Mouse (Mus musculus) layer of hippocampus, postnatal 14 days (tissue): ENCODE measurements around the gene Pcbd2. TPM values are rescaled to one million over a fixed set of nuclear protein-coding genes. Genes with fewer than 3 reads are reported as not detected.
"Not testable (repeated sequence)": the region's sequence is repeated elsewhere in the genome, so short reads cannot be mapped to it uniquely, and the experiment has no call there.

Experiments used
- DNase-seq, 2 experiments: peaks; one replicate each; pipeline ENCODE4 v3.0.0; 2021 to 2022; ENCODE audit warnings: low spot score in 2 of 2, mixed read lengths in 1 of 2
- long read RNA-seq, 2 experiments: library from polyadenylated mRNA; stranded (forward); transcript quantifications; one replicate each; pipeline ENCODE4 v2.0.0; 2021
- total RNA-seq, 2 experiments: library from RNA; stranded (reverse); gene quantifications; 2 replicates each; pipeline ENCODE4 v1.2.3; 2021

Pcbd2 gene
- total RNA-seq = 10 to 100 TPM; 27.2 to 33.4 TPM
- long read RNA-seq, experiment 1, transcript Pcbd2-201 (4 exons, 544 nt) = major isoform, 9 of 14 reads
- long read RNA-seq, experiment 1, partial matches to known transcripts = 1 of 14 reads
- long read RNA-seq, experiment 1, other reads (novel, unspliced or antisense) = 4 of 14 reads
- long read RNA-seq, experiment 2, transcript Pcbd2-201 (4 exons, 544 nt) = major isoform, 20 of 44 reads
- long read RNA-seq, experiment 2, partial matches to known transcripts = 4 of 44 reads
- long read RNA-seq, experiment 2, other reads (novel, unspliced or antisense) = 20 of 44 reads

DNA sequence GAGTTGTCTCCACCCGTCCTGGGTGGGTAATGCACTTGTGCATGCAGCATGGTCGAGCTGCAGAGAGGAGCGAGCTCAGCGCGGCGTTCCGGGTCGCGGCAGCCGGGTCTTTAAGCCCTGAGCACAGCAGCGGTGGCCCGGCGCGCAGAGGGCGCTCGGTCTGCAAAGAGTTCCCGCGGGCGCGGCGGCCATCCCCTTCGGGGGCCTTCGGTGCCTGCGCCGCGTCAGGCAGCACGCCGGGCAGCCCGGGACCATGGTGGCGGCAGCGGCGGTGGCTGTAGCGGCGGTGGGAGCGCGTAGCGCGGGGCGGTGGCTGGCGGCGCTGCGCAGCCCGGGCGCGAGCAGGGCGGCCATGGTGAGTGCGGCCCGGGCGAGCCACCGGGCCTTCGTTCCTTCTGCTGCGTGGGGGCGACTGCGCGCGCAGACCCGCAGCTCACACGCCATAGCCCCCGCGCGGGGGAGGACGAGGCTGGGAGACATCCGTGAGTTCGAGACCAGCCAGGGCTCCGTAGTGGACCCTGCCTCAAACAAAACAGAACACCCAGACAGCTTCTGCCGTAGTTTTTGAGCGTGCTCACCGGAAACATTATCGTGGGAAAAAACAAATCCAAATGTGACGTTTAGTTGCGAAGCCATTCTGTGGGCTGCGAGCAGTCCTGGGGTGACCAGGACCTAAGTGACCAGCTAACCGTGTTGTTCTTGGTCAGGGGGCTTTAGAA, at the start of gene Pcbd2:
Gene Pcbd2, plus strand, starts transcription at position 249 of the 719 bp plus-strand sequence.
- DNase-seq = peak; percentile 82 to 87

DNA sequence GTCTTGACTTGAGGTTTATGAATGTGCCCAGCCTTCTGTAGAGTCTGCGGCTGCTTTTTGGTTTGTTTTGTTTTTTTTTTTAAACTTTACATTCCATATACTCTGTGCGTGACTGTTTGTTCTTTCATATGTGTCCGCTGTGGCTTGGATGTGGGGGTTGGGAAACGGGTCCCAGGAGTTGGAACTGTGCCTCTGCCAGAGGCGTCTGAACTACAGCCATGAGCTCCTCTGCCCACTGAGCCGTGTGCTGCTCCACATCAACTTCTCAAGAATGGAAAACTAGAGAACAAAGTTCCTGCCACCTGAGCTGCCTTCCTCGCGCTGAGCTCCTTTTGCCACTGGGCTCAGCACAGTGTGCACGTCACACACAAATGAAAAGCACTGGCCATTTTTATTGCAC, 45.0 kb upstream of the Pcbd2 start:
- no peak for DNase-seq

DNA sequence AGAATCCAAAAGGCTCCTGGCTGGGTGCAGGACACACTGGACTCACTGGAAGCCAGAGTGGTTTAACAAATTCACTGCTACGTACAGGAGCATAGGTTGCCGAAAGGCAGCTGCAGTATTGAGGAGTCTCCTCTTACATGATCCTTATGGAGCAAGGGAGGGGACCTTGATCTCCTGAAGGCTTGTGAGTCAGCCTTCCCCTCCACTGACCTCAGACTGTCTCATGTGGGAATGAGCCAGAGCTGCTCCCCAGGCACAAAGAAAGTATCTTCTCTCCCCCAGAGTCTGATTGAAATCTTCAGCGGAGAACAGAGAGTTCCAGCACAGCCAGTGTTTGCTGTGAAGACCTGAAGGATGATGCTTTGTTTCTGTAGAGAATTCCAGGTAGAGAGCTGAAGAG, 43.6 kb upstream of the Pcbd2 start:
- no peak for DNase-seq

DNA sequence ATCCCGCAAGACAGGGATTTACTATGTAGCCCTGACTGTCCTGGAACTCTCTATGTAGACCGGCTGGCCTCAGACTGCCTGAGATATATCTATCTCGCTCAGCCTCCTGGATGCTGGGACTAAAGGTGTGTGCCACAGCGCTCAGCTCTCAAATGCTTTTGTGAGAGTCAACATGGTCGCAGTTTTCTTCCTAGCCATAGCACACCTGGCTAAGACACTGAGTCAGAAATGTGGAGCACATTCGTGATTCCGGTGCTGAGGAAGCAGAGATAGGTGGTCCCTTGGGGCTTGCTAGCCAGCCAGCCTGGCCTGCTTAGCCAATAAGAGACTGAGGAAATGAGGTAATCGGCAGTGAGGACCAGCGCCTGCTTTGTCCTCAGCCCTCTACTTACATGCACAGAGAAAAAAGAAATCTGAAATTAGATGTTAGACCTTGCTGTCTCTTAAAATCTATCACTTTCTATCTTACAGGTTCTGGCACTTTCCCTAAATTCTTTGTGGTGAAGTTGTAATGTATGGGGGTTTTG, 41.0 kb upstream of the Pcbd2 start:
- DNase-seq = no peak

DNA sequence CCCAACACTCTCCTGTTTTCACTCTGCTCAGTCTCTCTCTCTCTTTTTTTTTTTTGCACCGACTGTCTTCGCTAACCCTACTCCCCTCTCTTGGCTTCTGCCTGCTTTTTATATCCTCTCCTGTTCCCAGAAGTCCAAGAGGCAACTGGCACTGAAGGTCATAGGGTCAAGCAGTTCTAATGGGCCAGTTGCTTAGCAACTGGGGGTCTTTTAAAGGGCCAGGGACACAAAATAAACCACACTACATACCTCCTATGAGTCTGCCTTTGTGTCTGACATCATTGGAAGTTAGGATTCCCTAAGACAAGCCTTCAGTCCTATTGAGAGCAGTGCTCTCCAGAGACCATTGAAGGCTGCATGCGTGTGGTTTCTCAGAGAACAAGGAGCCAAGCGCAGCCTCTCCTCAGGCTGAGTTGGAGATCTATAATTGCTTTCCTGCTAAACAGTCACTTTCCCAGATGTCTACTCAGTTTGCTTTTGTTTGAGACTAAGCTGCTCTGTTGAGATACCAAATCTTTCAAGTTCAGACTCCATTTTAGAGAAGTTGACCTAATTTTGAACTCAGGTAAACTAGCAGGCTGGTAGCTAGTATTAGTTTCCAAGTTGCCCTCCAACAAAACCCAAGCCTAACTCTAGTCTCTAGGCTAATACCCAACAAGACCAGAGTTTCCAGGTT, 39.1 kb upstream of the Pcbd2 start:
- no peak for DNase-seq

DNA sequence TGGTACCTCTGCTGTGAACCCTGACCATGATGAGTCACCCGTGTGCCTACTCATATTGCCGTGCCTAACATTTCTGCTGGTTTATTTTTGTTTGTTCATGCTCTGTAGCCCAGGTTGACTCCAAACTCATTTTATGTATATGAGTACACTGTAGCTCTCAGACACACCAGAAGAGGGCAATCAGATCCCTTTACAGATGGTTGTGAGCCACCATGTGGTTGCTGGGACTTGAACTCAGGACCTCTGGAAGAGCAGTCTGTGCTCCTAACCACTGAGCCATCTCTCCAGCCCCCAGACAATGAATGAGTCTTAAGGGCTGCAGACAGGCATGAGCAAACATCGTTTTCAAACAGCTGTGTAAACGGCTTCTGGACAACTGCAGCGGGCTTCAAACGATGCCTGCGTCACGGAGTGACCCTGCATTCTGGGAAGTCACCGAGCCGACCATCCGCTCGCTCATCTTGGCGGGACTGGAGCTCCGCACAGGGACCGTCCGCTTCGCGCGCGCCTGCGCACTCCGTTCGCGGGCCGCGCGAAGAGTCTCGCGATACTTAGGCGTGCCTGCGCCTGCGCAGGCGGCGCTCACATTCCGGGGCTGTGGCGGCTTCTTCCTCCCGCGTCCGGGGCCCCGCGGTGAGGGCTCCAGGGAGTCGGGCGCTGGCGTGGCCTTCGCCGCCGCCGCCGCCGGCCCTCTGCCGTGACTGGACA, 34.5 kb upstream of the Pcbd2 start, which contains the start of gene B230219D22Rik:
Gene B230219D22Rik, plus strand, starts transcription at position 590 of the 708 bp plus-strand sequence.
- peak; percentile 89 for DNase-seq

DNA sequence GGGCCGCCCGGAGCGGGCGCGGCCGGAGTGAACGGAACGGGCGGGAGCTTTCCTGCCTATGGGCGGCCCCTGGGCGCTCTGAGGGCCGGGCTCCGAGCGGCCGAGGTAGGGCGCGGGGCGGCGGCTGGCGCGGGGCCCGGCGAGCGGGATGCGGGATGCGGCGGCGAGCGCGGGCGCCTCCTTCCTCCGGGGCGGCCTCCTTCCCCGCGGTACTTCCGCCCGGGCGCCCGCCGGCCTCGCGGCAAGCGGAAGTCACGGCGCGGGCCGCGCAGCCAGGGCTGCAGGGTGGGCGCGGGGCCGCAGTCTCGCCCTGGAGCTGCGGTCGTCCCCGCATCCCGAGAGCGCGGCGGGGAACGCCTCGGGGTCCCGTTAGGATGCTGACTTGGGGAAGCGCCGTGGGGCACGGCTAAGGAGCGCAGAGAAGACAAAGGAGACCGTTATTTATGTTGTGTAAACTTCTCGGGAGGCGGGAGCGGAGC, 33.9 kb upstream of the Pcbd2 start:
- DNase-seq = no peak

DNA sequence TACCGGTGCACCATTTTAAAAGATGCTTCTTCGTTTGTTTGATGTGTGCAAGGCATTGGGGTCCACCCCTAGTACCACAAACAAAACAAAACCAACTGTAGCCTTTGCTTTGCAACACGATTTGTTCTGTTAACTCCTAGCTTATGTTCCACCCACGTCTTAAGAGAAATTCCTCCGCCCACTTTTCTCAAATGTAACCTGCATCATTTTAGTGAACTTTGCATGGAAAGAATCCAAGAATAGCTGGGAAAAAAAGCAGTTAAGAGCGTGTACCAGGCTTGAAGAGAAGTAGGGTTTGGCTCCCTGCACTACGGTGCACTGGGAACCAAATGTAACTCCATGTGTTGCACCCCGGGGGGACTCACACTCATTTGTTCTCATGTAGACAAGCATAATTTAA, 33.1 kb upstream of the Pcbd2 start:
- DNase-seq = no peak

DNA sequence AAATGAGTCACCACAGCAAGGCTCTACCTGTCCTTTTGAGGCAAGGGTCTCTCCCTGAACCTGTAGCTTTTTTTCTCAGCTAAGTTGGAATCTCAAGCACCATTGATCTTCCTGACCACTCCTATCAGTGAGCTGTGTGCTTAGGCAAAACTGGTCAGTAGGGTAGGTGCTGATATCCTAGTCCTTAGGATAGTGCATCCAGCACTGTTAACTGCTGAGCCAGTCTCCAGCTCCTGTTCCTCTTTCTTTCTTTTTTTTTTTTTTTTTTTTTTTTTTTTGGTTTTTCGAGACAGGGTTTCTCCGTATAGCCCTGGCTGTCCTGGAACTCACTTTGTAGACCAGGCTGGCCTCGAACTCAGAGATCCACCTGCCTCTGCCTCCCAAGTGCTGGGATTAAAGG, 31.2 kb upstream of the Pcbd2 start:
- not testable (repeated sequence) for DNase-seq

DNA sequence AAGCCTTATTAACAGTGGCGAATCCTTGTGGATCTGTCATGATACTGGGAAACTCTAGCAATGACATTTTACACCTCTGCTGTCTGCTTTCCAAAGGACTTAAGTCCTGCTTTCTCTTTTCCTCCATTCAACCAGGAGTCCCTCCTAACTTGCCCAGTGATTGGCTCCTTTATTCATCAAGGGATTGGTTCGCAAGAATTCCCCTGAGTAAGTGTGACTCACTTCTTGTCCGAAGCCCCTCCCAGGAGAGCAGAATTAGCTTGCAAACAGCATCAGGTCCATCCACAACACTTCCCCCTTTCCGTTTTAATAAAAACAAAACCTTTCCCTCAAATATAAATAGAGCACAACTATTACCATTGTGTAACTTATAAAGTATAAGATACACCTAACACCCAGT, 22.9 kb upstream of the Pcbd2 start:
- DNase-seq = no peak

DNA sequence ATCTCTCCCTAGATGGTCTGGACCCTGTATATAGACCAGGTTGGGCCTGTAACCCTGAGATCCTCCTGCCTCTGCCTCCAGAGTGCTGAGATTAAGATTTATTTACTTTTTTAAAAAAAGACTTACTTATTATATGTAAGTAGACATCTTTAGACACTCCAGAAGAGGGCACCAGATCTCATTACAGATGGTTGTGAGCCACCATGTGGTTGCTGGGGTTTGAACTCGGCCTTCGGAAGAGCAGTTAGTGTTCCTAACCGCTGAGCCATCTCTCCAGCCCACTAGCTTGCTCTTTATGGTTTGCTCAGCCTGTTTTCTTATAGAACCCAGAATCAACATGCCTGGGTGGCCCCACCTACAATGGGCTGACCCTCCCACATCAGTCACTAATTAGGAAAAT, 14.3 kb upstream of the Pcbd2 start:
- DNase-seq = no peak

DNA sequence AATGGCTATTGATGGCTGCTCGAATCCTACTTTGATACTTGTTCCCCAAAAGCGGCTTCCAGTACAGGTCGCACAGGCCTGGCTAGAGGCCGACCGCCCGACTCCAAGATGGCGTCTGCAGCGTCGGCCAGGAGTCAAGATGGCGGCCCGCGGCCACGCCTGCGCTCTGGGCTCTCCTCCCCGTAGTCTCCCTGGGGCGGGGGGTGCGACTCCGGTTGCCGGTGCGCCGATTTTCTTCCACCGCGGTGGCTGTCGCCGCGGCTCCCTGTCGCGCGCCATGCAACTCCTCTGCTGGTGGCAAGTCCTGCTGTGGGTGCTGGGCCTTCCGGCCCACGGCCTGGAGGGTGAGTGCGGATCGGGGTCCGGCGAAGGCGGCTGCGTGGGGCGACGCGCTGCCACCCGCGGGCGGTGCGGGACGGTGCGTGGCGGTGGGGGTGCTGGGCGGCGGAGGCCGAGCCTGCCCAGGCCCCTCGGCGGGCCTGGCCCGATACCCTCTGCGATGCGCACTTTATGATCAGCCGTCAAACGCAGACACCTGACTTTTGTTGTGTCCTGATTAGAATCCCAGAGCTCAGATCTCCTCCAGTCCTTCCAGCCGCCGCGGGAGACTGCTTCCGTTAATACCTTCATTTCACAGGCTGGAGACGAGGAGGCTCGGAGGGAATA, 12.5 kb upstream of the Pcbd2 start, which contains the start of gene Txndc15:
Gene Txndc15, plus strand, starts transcription at position 150 of the 666 bp plus-strand sequence.
- DNase-seq = peak; percentile 91 to 92

DNA sequence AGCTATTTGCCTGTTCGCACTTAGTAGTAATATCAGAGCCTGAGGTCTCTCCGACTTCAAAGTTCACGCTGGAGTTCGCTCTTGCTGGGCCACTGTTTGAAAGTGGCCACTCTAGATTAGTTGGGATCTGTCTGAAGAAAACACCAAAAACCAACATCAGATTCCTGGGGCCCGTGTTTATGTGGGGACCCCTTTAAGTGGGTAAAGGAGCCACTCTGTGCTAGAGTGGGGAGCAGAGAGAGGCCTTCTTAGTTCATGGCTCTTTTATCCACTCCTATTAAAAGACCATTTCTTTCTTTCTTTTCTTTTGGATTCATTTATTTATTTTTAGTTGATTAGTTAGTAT, 12.0 kb upstream of the Pcbd2 start:
- DNase-seq = no peak

DNA sequence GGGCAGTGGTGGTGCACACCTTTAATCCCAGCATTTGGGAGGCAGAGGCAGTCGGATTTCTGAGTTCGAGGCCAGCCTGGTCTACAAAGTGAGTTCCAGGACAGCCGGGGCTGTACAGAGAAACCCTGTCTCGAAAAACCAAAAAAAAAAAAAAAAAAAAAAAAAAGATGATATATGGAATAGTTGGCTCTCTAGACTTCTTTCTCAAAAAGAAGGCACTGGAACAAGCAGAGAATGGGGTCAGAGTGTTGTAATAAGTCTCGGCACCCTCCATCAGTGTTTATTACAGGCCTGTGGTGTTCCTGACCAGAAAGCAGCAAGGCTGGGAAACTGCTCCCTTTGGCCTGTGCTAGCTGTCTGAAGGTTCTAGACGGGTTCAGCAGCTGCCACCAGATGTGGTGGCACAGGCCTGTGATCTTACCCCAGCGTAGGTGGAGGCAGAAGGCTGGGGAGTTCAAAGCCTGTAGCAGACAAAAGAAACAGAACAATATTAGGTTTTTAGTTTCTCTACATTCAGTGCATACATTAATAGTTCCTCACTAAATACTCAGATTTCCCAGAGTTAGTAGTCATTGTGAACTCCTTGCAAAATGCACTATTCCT, 11.2 kb upstream of the Pcbd2 start:
- DNase-seq = no peak

DNA sequence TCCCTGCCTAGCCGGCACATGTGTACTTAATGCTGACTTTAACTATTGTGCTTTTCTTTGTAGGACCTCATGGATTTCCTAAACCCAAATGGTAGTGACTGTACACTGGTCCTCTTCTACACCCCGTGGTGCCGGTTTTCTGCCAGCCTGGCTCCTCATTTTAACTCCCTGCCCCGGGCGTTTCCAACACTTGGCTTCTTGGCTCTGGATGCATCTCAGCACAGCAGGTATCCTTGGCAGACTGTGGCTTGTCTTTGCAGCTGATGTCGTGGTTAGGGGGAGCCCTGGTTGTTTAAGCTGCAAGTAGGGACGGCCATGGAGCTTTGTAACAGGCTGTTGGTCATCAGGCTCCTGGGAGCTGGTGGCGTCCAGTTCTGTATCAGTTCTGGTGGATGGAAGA, 5.7 kb upstream of the Pcbd2 start:
- no peak for DNase-seq

DNA sequence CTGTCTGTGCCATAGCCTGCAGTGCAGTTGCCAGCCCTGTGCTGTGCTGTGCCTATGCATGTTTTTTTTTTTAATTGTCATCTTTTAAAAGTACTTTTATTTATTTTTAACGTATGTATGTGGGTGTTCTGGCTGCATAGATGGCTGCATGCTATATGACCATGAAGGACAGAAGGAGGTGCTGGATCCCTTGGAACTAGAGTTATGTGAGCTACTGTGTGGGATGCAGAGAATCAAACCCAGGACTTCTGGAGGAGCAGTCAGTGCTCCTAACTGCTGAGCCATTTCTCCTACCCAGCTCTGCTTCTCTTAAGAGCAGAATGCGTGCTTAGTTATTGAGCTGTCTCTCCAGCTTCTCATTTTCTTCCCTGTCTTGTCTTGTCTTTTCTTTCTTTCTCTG, 5.2 kb upstream of the Pcbd2 start:
- DNase-seq = no peak

DNA sequence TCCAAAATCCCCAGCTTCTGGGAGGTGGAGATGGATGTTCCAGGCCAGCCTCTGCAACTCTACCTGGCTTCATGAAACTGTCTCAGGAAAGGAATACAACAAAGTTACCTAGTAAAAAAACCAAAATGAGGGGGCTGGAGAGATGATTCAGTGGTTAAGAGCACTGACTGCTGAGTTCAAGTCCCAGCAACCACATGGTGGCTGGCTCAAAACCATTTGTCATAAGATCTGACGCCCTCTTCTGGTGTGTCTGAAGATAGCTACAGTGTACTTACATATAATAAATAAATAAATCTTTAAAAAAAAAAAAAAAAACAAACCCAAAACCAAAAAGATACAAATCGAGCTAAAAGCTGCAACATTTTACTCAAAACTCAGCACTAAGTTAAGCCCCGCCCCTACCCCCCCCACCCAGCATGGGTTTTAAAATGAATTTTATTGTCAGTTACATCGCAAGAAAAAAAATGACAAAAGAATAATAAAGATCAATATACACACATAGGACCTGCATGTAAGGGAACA, 509 bp upstream of the Pcbd2 start:
- no peak for DNase-seq

DNA sequence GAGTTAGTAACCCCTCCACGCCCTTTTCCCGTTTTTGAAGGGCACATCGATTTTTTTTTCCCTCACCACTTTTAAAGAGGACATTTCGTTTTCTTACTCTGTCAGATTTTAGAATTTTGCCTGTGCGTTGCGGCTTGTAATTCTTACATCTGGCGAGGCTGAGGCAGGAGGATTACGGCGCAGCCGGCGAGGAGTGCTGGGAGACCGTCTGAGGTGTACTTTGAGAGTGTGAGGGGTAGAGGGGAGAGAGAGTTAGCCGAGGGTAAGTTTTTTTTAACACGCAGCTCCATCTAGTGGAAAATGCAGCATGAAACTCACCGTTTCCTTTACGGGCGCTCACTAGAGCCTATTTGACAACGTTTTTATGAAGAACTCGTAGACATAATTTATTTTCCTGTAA, 671 bp downstream of the Pcbd2 start:
- DNase-seq = peak; percentile 63 to 73

DNA sequence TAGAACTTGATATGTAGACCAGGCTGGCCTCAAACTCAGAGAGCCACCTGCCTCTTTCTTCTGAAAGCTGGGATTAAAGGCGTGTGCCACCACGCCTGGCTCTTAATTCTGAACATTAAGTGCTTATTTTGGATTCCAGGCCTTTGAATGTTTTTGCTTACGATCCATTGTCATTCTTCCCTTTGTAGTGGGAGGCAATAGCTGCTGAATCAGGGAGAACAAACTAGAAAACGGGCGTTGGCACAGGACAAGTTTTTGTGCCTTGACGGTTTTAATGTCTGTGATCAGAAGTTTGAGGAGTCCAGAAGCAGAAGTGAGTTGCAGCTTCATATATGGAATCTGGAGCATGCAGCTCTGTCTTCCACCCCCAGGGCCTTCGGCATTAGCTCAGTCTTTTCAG, 3.5 kb downstream of the Pcbd2 start:
- DNase-seq = no peak

DNA sequence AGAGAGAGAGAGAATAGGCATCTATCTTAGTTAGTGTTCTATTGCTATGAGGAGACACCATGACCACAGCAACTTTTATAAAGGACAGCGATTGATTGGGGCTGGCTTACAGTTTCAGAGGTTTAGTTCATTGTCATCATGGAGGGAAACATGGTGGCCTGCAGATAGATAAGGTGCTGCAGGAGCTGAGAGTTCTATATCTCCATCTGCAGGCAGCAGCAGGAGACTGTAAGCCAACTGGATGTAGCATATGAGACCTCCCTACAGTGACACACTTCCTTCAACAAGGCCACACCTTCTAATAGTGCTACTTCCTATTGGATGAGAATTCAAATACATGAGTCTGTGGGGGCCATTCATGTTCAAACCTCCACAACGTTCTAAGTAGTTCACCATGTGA, 5.0 kb downstream of the Pcbd2 start:
- no peak for DNase-seq
